Mouse (Mus musculus): Measurements from ENCODE around the gene Mgat4b. TPM values are rescaled to one million over a fixed set of nuclear protein-coding genes. Genes with fewer than 3 reads are reported as not detected.

Gene Mgat4b
- total and polyA plus RNA-seq, 2 experiments from 2014 or later, result 74.6 to 108 TPM

- WGBS, result 28% methylated on average over 9 of the region's 9 CpGs
- Histone ChIP-seq H3K4me1 (ENCODE audit: insufficient read depth, low read length) (peaks cover 10% of the 10 kb centered on the region; the same call in 1 of the 2 replicates), H3K4me2 (ENCODE audit: low read depth, low read length) (0 out of 2 replicates have a peak overlapping the region, but pooled peaks have one; percentile 13), H3K27me3 (ENCODE audit: insufficient read depth, low read length) (no peaks in the 10 kb centered on the region), H3K4me3 (ENCODE audit: low read length) (no peak overlapping the region), H3K27ac (no peak overlapping the region), H3K9ac (replicated peaks; ENCODE audit: low read length) (0 out of 2 replicates have a peak overlapping the region, but pooled peaks have one; percentile 28), H3K9me3 (ENCODE audit: low read length) (no peaks in the 10 kb centered on the region), H3K36me3 (ENCODE audit: insufficient read depth, low read length) (no peaks in the 10 kb centered on the region)
- TF ChIP-seq CTCF (IDR thresholded peaks at IDR 0.05; ENCODE audit: low read depth), result no peak; the same call in 1 of the 2 replicates
- no peak for ATAC-seq
- no peak for DNase-seq (ENCODE audit: low spot score)
Observed at GRCm38 (mm10) chr11:50215633-50216032, 4.9 kb downstream of the Mgat4b start.

- no peaks in the 10 kb centered on the region for H3K27me3 ChIP-seq (ENCODE audit: insufficient read depth, low read length)
- H3K4me2 ChIP-seq (ENCODE audit: low read depth, low read length), result no peak overlapping the region
- 0 out of 2 replicates have a peak overlapping the region, but pooled peaks have one; percentile 11 for H3K27ac ChIP-seq
- WGBS, result 80% methylated on average over 4 of the region's 4 CpGs
- H3K4me1 ChIP-seq (ENCODE audit: insufficient read depth, low read length), result peaks cover 10% of the 10 kb centered on the region; the same call in 1 of the 2 replicates
- ATAC-seq (no peak), DNase-seq (ENCODE audit: low spot score) (no peak)
- no peak for TF ChIP-seq CTCF (IDR thresholded peaks at IDR 0.05; ENCODE audit: low read depth)
- H3K36me3 ChIP-seq (ENCODE audit: insufficient read depth, low read length), result no peaks in the 10 kb centered on the region
- H3K9ac ChIP-seq (replicated peaks; ENCODE audit: low read length), result 0 out of 2 replicates have a peak overlapping the region, but pooled peaks have one; percentile 21
- H3K4me3 ChIP-seq (ENCODE audit: low read length), result no peak overlapping the region
- H3K9me3 ChIP-seq (ENCODE audit: low read length), result no peaks in the 10 kb centered on the region
Observed at GRCm38 (mm10) chr11:50216724-50217366, 6.2 kb downstream of the Mgat4b start.

GRCm38 (mm10) chr11:50217811-50218210 is 7.1 kb downstream of the Mgat4b start:
- ATAC-seq, result no peak
- peaks cover 10% of the 10 kb centered on the region; the same call in 1 of the 2 replicates for H3K4me1 ChIP-seq (ENCODE audit: insufficient read depth, low read length)

GRCm38 (mm10) chr11:50219833-50220232 is 9.1 kb downstream of the Mgat4b start:
- WGBS, result 55% methylated on average over 2 of the region's 2 CpGs
- DNase-seq (ENCODE audit: low spot score), result no peak
- Histone ChIP-seq H3K4me1 (ENCODE audit: insufficient read depth, low read length) (peaks cover 12% of the 10 kb centered on the region), H3K27ac (no peak overlapping the region), H3K4me3 (ENCODE audit: low read length) (no peak overlapping the region), H3K4me2 (ENCODE audit: low read depth, low read length) (no peak overlapping the region), H3K36me3 (ENCODE audit: insufficient read depth, low read length) (no peaks in the 10 kb centered on the region), H3K9me3 (ENCODE audit: low read length) (no peaks in the 10 kb centered on the region), H3K27me3 (ENCODE audit: insufficient read depth, low read length) (no peaks in the 10 kb centered on the region), H3K9ac (replicated peaks; ENCODE audit: low read length) (no peak overlapping the region)
- peak; percentile 36 for TF ChIP-seq CTCF (IDR thresholded peaks at IDR 0.05; ENCODE audit: low read depth)
- no peak for ATAC-seq

More at GRCm38 (mm10) chr11:50217811-50218210, 7.1 kb downstream of the Mgat4b start:
- Histone ChIP-seq H3K9me3 (ENCODE audit: low read length) (no peaks in the 10 kb centered on the region), H3K36me3 (ENCODE audit: insufficient read depth, low read length) (no peaks in the 10 kb centered on the region), H3K27me3 (ENCODE audit: insufficient read depth, low read length) (no peaks in the 10 kb centered on the region), H3K4me3 (ENCODE audit: low read length) (no peak overlapping the region), H3K9ac (replicated peaks; ENCODE audit: low read length) (no peak overlapping the region), H3K4me2 (ENCODE audit: low read depth, low read length) (no peak overlapping the region), H3K27ac (no peak overlapping the region)
- no peak for DNase-seq (ENCODE audit: low spot score)
- WGBS, result 63% methylated on average over 4 of the region's 4 CpGs
- TF ChIP-seq CTCF (IDR thresholded peaks at IDR 0.05; ENCODE audit: low read depth), result no peak

- peak overlapping the region; percentile 77 for H3K4me2 ChIP-seq (ENCODE audit: low read depth, low read length)
- ATAC-seq (no peak), DNase-seq (ENCODE audit: low spot score) (no peak)
- H3K9me3 ChIP-seq (ENCODE audit: low read length), result no peaks in the 10 kb centered on the region
- TF ChIP-seq CTCF (IDR thresholded peaks at IDR 0.05; ENCODE audit: low read depth), result no peak
- no peak overlapping the region for H3K9ac ChIP-seq (replicated peaks; ENCODE audit: low read length)
- no peaks in the 10 kb centered on the region for H3K36me3 ChIP-seq (ENCODE audit: insufficient read depth, low read length)
- H3K4me3 ChIP-seq (ENCODE audit: low read length), result no peak overlapping the region
- no peaks in the 10 kb centered on the region for H3K27me3 ChIP-seq (ENCODE audit: insufficient read depth, low read length)
- H3K4me1 ChIP-seq (ENCODE audit: insufficient read depth, low read length), result peaks cover 23% of the 10 kb centered on the region
- H3K27ac ChIP-seq, result no peak overlapping the region; the same call in 1 of the 2 replicates
- 40% methylated on average over 7 of the region's 7 CpGs for WGBS
Observed at GRCm38 (mm10) chr11:50222559-50223276, 12.0 kb downstream of the Mgat4b start.

GRCm38 (mm10) chr11:50223783-50224662 is 13.3 kb downstream of the Mgat4b start:
- no peaks in the 10 kb centered on the region for H3K9me3 ChIP-seq (ENCODE audit: low read length)
- H3K4me1 ChIP-seq (ENCODE audit: insufficient read depth, low read length), result peaks cover 34% of the 10 kb centered on the region
- DNase-seq (ENCODE audit: low spot score) (peak; percentile 64), ATAC-seq (peak; percentile 39)
- peak overlapping the region; percentile 97 for H3K9ac ChIP-seq (replicated peaks; ENCODE audit: low read length)
- H3K36me3 ChIP-seq (ENCODE audit: insufficient read depth, low read length), result no peaks in the 10 kb centered on the region
- peak overlapping the region; percentile 77 for H3K4me2 ChIP-seq (ENCODE audit: low read depth, low read length)
- peak overlapping the region; percentile 95 for H3K27ac ChIP-seq
- H3K4me3 ChIP-seq (ENCODE audit: low read length), result peak overlapping the region; percentile 84
- WGBS, result 4% methylated on average over 17 of the region's 17 CpGs
- H3K27me3 ChIP-seq (ENCODE audit: insufficient read depth, low read length), result no peaks in the 10 kb centered on the region
- no peak for TF ChIP-seq CTCF (IDR thresholded peaks at IDR 0.05; ENCODE audit: low read depth)
